Mouse (Mus musculus) heart, postnatal 0 days (tissue): ENCODE results near the gene Il17rb. TPM values are rescaled to one million over a fixed set of nuclear protein-coding genes. Genes with fewer than 3 reads are reported as not detected.

Experiments
- ATAC-seq: fragments of 200-750 bp; cut with Nextera tagmentation; 2 replicates; pipeline ENCODE4 v1.8.0; 2017; ENCODE audit warnings: low read depth, moderate number of reproducible peaks, moderate library complexity; ENCODE audit not compliant: insufficient read depth
- DNase-seq: peaks from one replicate; pipeline ENCODE4 v3.0.0-alpha.2; 2016; ENCODE audit warnings: low spot score
- H3K27ac ChIP-seq: fragments of 300-500 bp; sonication (generic); 2 replicates; pipeline ENCODE4 v1.5.1; 2014; ENCODE audit warnings: low read depth, mild to moderate bottlenecking
- H3K27me3 ChIP-seq: fragments of 300-500 bp; sonication (generic); 2 replicates; pipeline ENCODE4 v1.6.1; 2014; ENCODE audit warnings: low read length, mixed read lengths; ENCODE audit not compliant: control insufficient read depth, insufficient read depth
- H3K36me3 ChIP-seq: fragments of 300-500 bp; sonication (generic); replicated peaks from 2 replicates; pipeline ENCODE4 v1.6.1; 2014; ENCODE audit warnings: low read length, mixed read lengths; ENCODE audit not compliant: control insufficient read depth, insufficient read depth
- H3K4me1 ChIP-seq: fragments of 300-500 bp; sonication (generic); 2 replicates; pipeline ENCODE4 v1.6.1; 2014; ENCODE audit warnings: antibody characterized with exemption; ENCODE audit not compliant: control insufficient read depth, insufficient read depth
- H3K4me2 ChIP-seq: fragments of 300-500 bp; sonication (generic); 2 replicates; pipeline ENCODE4 v1.6.1; 2014; ENCODE audit warnings: low read depth, mild to moderate bottlenecking, low read length, moderate library complexity
- H3K4me3 ChIP-seq: fragments of 300-500 bp; sonication (generic); 2 replicates; pipeline ENCODE4 v1.5.1; 2014; ENCODE audit warnings: low read depth, low read length
- H3K9ac ChIP-seq: fragments of 300-500 bp; sonication (generic); replicated peaks from 2 replicates; pipeline ENCODE4 v1.6.1; 2014; ENCODE audit warnings: low read depth, low read length, mixed read lengths
- H3K9me3 ChIP-seq: fragments of 300-500 bp; sonication (generic); replicated peaks from 2 replicates; pipeline ENCODE4 v1.6.1; 2016; ENCODE audit warnings: low read length; ENCODE audit not compliant: control insufficient read depth
- CTCF ChIP-seq: IDR thresholded peaks from 2 replicates; pipeline ENCODE4 v1.5.1; 2016; ENCODE audit warnings: antibody characterized with exemption, control low read depth, low read depth
- EP300 ChIP-seq: IDR thresholded peaks from 2 replicates; pipeline ENCODE4 v1.6.1; 2016; ENCODE audit warnings: antibody characterized with exemption, low read depth
- WGBS: fragments of 180-500 bp; shearing (Covaris S2); extraction: QIAGEN DNeasy Blood & Tissue Kit; methylation state at CpG from one replicate; pipeline ENCODE4 v1.1.7; 2014; 5-methylcytosine and 5-hydroxymethylcytosine counted together
- polyA plus RNA-seq: library from polyadenylated mRNA; unstranded; fragments of >200 nt; fragmentation: Nextera tagmentation; extraction: Ambion mirVana; gene quantifications from 2 replicates; pipeline ENCODE4 v1.2.1, GENCODE M21; 2015
- total RNA-seq: library from RNA; depleted of rRNA; stranded (reverse); fragments of >200 nt; gene quantifications from 2 replicates; pipeline ENCODE4 v1.2.3, GENCODE M21; 2014; ENCODE audit warnings: low replicate concordance; rRNA removed

The Il17rb gene
- total RNA-seq: 2.5 TPM in 1 of 2 replicates, not detected in the other
- 0.22 and 0.25 TPM in 2 replicates for polyA plus RNA-seq

- DNase-seq (peak; percentile 24), ATAC-seq (peak; percentile 55)
- WGBS: 8% methylated on average over 54 of the region's 54 CpGs
- peak within 1 kb of the TSS; percentile 74 for H3K4me2 ChIP-seq
- H3K4me1 ChIP-seq: no peaks in the 10 kb centered on the region
- H3K36me3 ChIP-seq: no peaks in the 10 kb centered on the region
- H3K27ac ChIP-seq: peak within 1 kb of the TSS; percentile 18; the same call in 1 of the 2 replicates
- no peaks in the 10 kb centered on the region for H3K9me3 ChIP-seq
- H3K4me3 ChIP-seq: peak within 1 kb of the TSS; percentile 48
- H3K9ac ChIP-seq: no peak within 1 kb of the TSS; the same call in 1 of the 2 replicates
- TF ChIP-seq EP300 (no peak), CTCF (no peak)
- peaks cover 23% of the 10 kb centered on the region for H3K27me3 ChIP-seq
Measured at GRCm38 (mm10) chr14:30008733-30009575, at the start of gene Il17rb, which contains the start of gene Chdh. Gene Il17rb (minus strand): TSS chr14:30008896. Gene Chdh (plus strand): TSS chr14:30009023.

GRCm38 (mm10) chr14:30056031-30056766, 47.5 kb upstream of the Il17rb start:
- Histone ChIP-seq H3K27ac (no peak overlapping the region), H3K9me3 (no peaks in the 10 kb centered on the region)

GRCm38 (mm10) chr14:30054922-30055321, 46.2 kb upstream of the Il17rb start:
- Histone ChIP-seq H3K9me3 (no peaks in the 10 kb centered on the region), H3K4me2 (no peak overlapping the region), H3K27ac (no peak overlapping the region), H3K27me3 (no peaks in the 10 kb centered on the region), H3K36me3 (no peaks in the 10 kb centered on the region), H3K9ac (no peak overlapping the region), H3K4me3 (no peak overlapping the region), H3K4me1 (no peaks in the 10 kb centered on the region)
- DNase-seq (no peak), ATAC-seq (no peak)
- TF ChIP-seq CTCF (no peak), EP300 (no peak)
- WGBS: 68% methylated on average over 7 of the region's 7 CpGs

More at GRCm38 (mm10) chr14:30056031-30056766, 47.5 kb upstream of the Il17rb start:
- ATAC-seq: no peak
- Histone ChIP-seq H3K4me2 (no peak overlapping the region), H3K27me3 (no peaks in the 10 kb centered on the region), H3K36me3 (no peaks in the 10 kb centered on the region), H3K9ac (no peak overlapping the region), H3K4me1 (no peaks in the 10 kb centered on the region), H3K4me3 (no peak overlapping the region)
- TF ChIP-seq CTCF (no peak), EP300 (no peak)
- DNase-seq: no peak
- 59% methylated on average over 13 of the region's 13 CpGs for WGBS

DNA sequence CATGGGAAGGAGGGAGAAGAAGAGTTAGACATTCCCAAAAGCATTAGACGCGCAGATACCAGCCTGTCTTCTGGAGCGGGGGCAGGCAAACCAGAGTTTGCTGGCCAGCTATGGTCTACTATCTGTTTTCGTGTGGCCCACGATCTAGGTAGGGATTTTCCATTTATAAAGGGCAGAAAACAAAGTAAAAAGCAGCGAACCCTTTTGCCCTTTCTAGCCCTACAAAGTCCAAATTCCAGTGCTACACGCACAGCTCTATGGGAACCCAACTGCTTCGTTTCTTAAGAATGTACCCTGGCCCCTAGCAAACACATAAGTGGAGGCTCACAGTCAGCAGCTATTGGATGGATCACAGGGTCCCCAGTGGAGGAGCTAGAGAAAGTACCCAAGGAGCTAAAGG, 41.6 kb upstream of the Il17rb start:
- Histone ChIP-seq H3K36me3 (no peaks in the 10 kb centered on the region), H3K9ac (no peak overlapping the region), H3K4me2 (no peak overlapping the region), H3K27ac (no peak overlapping the region), H3K4me1 (peaks cover 7% of the 10 kb centered on the region; the same call in 1 of the 2 replicates), H3K4me3 (no peak overlapping the region), H3K27me3 (no peaks in the 10 kb centered on the region), H3K9me3 (no peaks in the 10 kb centered on the region)
- TF ChIP-seq CTCF (no peak), EP300 (no peak)
- no peak for ATAC-seq
- no peak for DNase-seq
- WGBS: 89% methylated on average over 8 of the region's 8 CpGs

GRCm38 (mm10) chr14:30048049-30048448, 39.4 kb upstream of the Il17rb start:
- ATAC-seq (no peak), DNase-seq (no peak)
- Histone ChIP-seq H3K4me3 (no peak overlapping the region), H3K9me3 (no peaks in the 10 kb centered on the region), H3K27me3 (no peaks in the 10 kb centered on the region), H3K4me2 (no peak overlapping the region), H3K36me3 (no peaks in the 10 kb centered on the region), H3K9ac (no peak overlapping the region), H3K27ac (no peak overlapping the region), H3K4me1 (peaks cover 7% of the 10 kb centered on the region; the same call in 1 of the 2 replicates)
- 77% methylated on average over 3 of the region's 3 CpGs for WGBS
- TF ChIP-seq CTCF (0 out of 2 replicates have a peak, but pooled peaks have one; percentile 9), EP300 (no peak)
